Mouse (Mus musculus): ENCODE data around the gene Tbx21. TPM values are rescaled to one million over a fixed set of nuclear protein-coding genes. Genes with fewer than 3 reads are reported as not detected.
A peak's percentile ranks its signal among the peaks of the same experiment; 100 is the strongest.

Gene Tbx21
- polyA plus RNA-seq, 2 experiments, result 0.02 TPM; not detected in 1

DNA sequence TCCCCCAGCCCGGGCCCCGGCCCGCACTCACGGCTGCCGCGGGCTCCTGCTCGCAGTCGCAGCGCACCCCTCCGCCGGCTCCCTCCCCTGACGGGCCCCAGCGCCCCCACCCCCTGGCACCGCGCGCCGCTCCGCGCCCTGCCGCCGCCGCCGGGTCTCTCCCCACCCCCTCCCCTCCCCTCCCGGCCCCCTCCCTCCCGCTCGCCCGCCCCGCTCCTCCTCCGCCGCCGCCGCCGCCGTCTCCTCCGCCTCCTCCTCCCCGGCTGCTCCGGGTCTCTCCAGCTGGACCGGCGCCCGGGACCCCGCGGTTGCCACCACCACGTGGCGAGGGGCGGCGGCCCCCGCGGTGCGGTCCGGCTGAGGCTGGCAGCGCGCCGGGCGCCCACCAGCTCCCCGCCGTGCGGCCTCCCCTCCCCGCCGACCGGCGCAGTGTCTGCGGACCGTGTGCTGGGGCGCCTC is 36.2 kb upstream of the Tbx21 start, which contains the start of gene Tbkbp1:
TSS of gene Tbkbp1 (minus strand) at position 153 of the 459 bp plus-strand sequence.
- H3K9me3 ChIP-seq (ENCODE audit: control insufficient read depth, low read length), result no peaks in the 10 kb centered on the region
- ATAC-seq (ENCODE audit: insufficient read depth) (no peak), DNase-seq (ENCODE audit: low read depth in 3 of 3, low spot score in 3 of 3) (no peak)
- H3K4me3 ChIP-seq (ENCODE audit: insufficient read depth in 1 of 2, low read depth in 2 of 2, low read length in 2 of 2), result peak within 1 kb of the TSS; percentile 46 to 56
- TF ChIP-seq EP300 (IDR thresholded peaks at IDR 0.05; ENCODE audit: low read depth) (no peak), CTCF (IDR thresholded peaks at IDR 0.05; ENCODE audit: low read depth) (no peak)
- H3K4me2 ChIP-seq (ENCODE audit: low read depth), result peak within 1 kb of the TSS; percentile 70
- H3K27me3 ChIP-seq (ENCODE audit: control insufficient read depth, insufficient read depth, low read length), result peaks cover 41% of the 10 kb centered on the region
- WGBS (ENCODE audit: insufficient replicate concordance), result 1% methylated on average over 38 of the region's 64 CpGs
- 0 out of 2 replicates have a peak within 1 kb of the TSS, but pooled peaks have one; percentile 9 for H3K9ac ChIP-seq (replicated peaks)
- H3K4me1 ChIP-seq (replicated peaks; ENCODE audit: control insufficient read depth in 2 of 2, insufficient read depth in 2 of 2, low read length in 1 of 2), result peaks cover 0 to 2% of the 10 kb centered on the region in 2 experiments; a peak in 1 of 4 replicates
- no peak within 1 kb of the TSS for H3K27ac ChIP-seq
- H3K36me3 ChIP-seq (replicated peaks; ENCODE audit: control insufficient read depth, insufficient read depth, low read depth), result no peaks in the 10 kb centered on the region

GRCm38 (mm10) chr11:97150411-97151330 is 35.5 kb upstream of the Tbx21 start:
- under 1% methylated on average over 88 of the region's 102 CpGs for WGBS (ENCODE audit: insufficient replicate concordance)
- Histone ChIP-seq H3K36me3 (replicated peaks; ENCODE audit: control insufficient read depth, insufficient read depth, low read depth) (no peaks in the 10 kb centered on the region), H3K4me2 (ENCODE audit: low read depth) (peak overlapping the region; percentile 70), H3K27me3 (ENCODE audit: control insufficient read depth, insufficient read depth, low read length) (peaks cover 41% of the 10 kb centered on the region), H3K4me1 (replicated peaks; ENCODE audit: control insufficient read depth in 2 of 2, insufficient read depth in 2 of 2, low read length in 1 of 2) (peaks cover 0 to 2% of the 10 kb centered on the region in 2 experiments; a peak in 1 of 4 replicates), H3K9ac (replicated peaks) (0 out of 2 replicates have a peak overlapping the region, but pooled peaks have one; percentile 9), H3K9me3 (ENCODE audit: control insufficient read depth, low read length) (no peaks in the 10 kb centered on the region), H3K4me3 (ENCODE audit: insufficient read depth in 1 of 2, low read depth in 2 of 2, low read length in 2 of 2) (peak overlapping the region; percentile 46 to 56), H3K27ac (no peak overlapping the region)
- TF ChIP-seq EP300 (IDR thresholded peaks at IDR 0.05; ENCODE audit: low read depth) (no peak), CTCF (IDR thresholded peaks at IDR 0.05; ENCODE audit: low read depth) (no peak)
- DNase-seq (ENCODE audit: low read depth in 3 of 3, low spot score in 3 of 3) (no peak), ATAC-seq (ENCODE audit: insufficient read depth) (peak; percentile 10; the same call in 1 of the 2 replicates)

- peaks cover 0 to 2% of the 10 kb centered on the region in 2 experiments; a peak in 1 of 4 replicates for H3K4me1 ChIP-seq (replicated peaks; ENCODE audit: control insufficient read depth in 2 of 2, insufficient read depth in 2 of 2, low read length in 1 of 2)
- H3K27ac ChIP-seq, result no peak overlapping the region
- TF ChIP-seq EP300 (IDR thresholded peaks at IDR 0.05; ENCODE audit: low read depth), result no peak
- no peak for TF ChIP-seq CTCF (IDR thresholded peaks at IDR 0.05; ENCODE audit: low read depth)
- 3% methylated on average over 14 of the region's 14 CpGs for WGBS (ENCODE audit: insufficient replicate concordance)
- H3K36me3 ChIP-seq (replicated peaks; ENCODE audit: control insufficient read depth, insufficient read depth, low read depth), result no peaks in the 10 kb centered on the region
- H3K27me3 ChIP-seq (ENCODE audit: control insufficient read depth, insufficient read depth, low read length), result peaks cover 41% of the 10 kb centered on the region
- no peak overlapping the region for H3K9ac ChIP-seq (replicated peaks)
- H3K4me3 ChIP-seq (ENCODE audit: insufficient read depth in 1 of 2, low read depth in 2 of 2, low read length in 2 of 2), result peak overlapping the region; percentile 46 to 56
- DNase-seq (ENCODE audit: low read depth in 3 of 3, low spot score in 3 of 3) (no peak), ATAC-seq (ENCODE audit: insufficient read depth) (peak; percentile 29; the same call in 1 of the 2 replicates)
- peak overlapping the region; percentile 70 for H3K4me2 ChIP-seq (ENCODE audit: low read depth)
- H3K9me3 ChIP-seq (ENCODE audit: control insufficient read depth, low read length), result no peaks in the 10 kb centered on the region
These were observed 34.9 kb upstream of the Tbx21 start for GRCm38 (mm10) chr11:97149995-97150410.

DNA sequence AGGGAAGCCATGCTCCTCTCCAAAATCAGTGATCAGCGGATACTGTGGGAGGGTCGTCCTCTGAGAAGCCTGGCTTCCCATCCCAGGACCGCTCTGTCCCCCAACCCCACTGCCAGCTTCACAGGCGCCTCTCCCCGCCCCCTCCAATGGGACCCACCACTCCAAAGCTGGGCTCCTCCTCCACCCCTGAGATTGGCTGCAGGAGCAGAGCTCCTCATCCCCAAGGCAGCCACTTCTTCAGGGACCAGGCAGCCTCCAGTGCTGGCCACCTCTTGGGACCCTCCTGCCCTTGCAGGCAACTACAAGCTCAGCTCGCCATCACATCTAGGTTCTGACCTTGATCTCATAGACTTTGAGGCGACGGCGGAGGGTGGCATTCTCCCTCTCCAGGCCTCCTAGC is 33.9 kb upstream of the Tbx21 start:
- Histone ChIP-seq H3K9ac (replicated peaks) (no peak overlapping the region), H3K36me3 (replicated peaks; ENCODE audit: control insufficient read depth, insufficient read depth, low read depth) (no peaks in the 10 kb centered on the region), H3K27ac (no peak overlapping the region), H3K4me1 (replicated peaks; ENCODE audit: control insufficient read depth in 2 of 2, insufficient read depth in 2 of 2, low read length in 1 of 2) (peaks cover 0 to 2% of the 10 kb centered on the region in 2 experiments; a peak in 1 of 4 replicates), H3K9me3 (ENCODE audit: control insufficient read depth, low read length) (no peaks in the 10 kb centered on the region), H3K4me2 (ENCODE audit: low read depth) (peak overlapping the region; percentile 39), H3K4me3 (ENCODE audit: insufficient read depth in 1 of 2, low read depth in 2 of 2, low read length in 2 of 2) (peak overlapping the region in 1 of 2 experiments; percentile 56; a peak in 2 of 4 replicates), H3K27me3 (ENCODE audit: control insufficient read depth, insufficient read depth, low read length) (peaks cover 41% of the 10 kb centered on the region)
- WGBS (ENCODE audit: insufficient replicate concordance), result 42% methylated on average over 9 of the region's 9 CpGs
- ATAC-seq (ENCODE audit: insufficient read depth) (no peak), DNase-seq (ENCODE audit: low read depth in 3 of 3, low spot score in 3 of 3) (no peak)
- TF ChIP-seq EP300 (IDR thresholded peaks at IDR 0.05; ENCODE audit: low read depth) (no peak), CTCF (IDR thresholded peaks at IDR 0.05; ENCODE audit: low read depth) (no peak)

DNA sequence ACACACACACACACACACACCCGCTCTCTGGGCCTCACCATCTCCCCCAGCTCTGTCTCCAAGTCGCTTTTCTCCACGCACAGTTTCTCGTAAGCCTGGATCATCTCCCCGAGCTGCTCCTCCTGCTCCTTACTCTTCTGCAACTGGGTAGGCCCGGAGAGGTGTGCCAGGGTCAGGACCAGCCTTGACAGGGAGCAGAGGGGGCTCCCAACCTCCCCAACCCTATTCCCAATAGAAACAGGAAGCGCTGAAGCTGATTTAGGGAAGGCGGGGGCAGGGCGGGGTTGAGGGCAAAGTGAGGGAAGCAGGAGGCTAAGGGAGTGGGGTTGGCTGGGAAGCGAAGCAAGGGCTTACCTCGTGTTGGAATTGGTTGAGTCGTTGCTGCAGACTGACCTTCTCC is 33.5 kb upstream of the Tbx21 start:
- Histone ChIP-seq H3K36me3 (replicated peaks; ENCODE audit: control insufficient read depth, insufficient read depth, low read depth) (no peaks in the 10 kb centered on the region), H3K4me1 (replicated peaks; ENCODE audit: control insufficient read depth in 2 of 2, insufficient read depth in 2 of 2, low read length in 1 of 2) (peaks cover 0 to 2% of the 10 kb centered on the region in 2 experiments; a peak in 1 of 4 replicates), H3K27ac (no peak overlapping the region), H3K9me3 (ENCODE audit: control insufficient read depth, low read length) (no peaks in the 10 kb centered on the region), H3K27me3 (ENCODE audit: control insufficient read depth, insufficient read depth, low read length) (peaks cover 41% of the 10 kb centered on the region), H3K4me2 (ENCODE audit: low read depth) (peak overlapping the region; percentile 39; the same call in 1 of the 2 replicates), H3K9ac (replicated peaks) (no peak overlapping the region), H3K4me3 (ENCODE audit: insufficient read depth in 1 of 2, low read depth in 2 of 2, low read length in 2 of 2) (no peak overlapping the region)
- DNase-seq (ENCODE audit: low read depth in 3 of 3, low spot score in 3 of 3) (no peak), ATAC-seq (ENCODE audit: insufficient read depth) (no peak)
- no peak for TF ChIP-seq EP300 (IDR thresholded peaks at IDR 0.05; ENCODE audit: low read depth)
- TF ChIP-seq CTCF (IDR thresholded peaks at IDR 0.05; ENCODE audit: low read depth), result no peak
- 41% methylated on average over 12 of the region's 12 CpGs for WGBS (ENCODE audit: insufficient replicate concordance)

Data from liver, embryonic 14.5 days (tissue).